Mouse (Mus musculus): ENCODE measurements at regions not wholly inside any gene's neighbourhood (a gene's known extent, or its start where the extent isn't known, plus 50 kb on each side); places are given as distances from the start of the nearest gene placed in this dataset.

- H3K4me2 ChIP-seq (ENCODE audit: low read depth, low read length): no peak overlapping the region
- no peak overlapping the region for H3K4me3 ChIP-seq (ENCODE audit: low read depth, low read length)
- no peak overlapping the region for H3K9ac ChIP-seq (ENCODE audit: low read depth, low read length)
- WGBS (ENCODE audit: insufficient replicate concordance): 33% methylated on average over 4 of the region's 4 CpGs
- peak; percentile 78 for ATAC-seq (ENCODE audit: low read depth)
- no peaks in the 10 kb centered on the region for H3K4me1 ChIP-seq (ENCODE audit: control insufficient read depth, low read depth, low read length)
- no peaks in the 10 kb centered on the region for H3K36me3 ChIP-seq (ENCODE audit: control insufficient read depth, insufficient read depth)
- no peak overlapping the region for H3K27ac ChIP-seq (ENCODE audit: low read length)
- no peaks in the 10 kb centered on the region for H3K27me3 ChIP-seq (ENCODE audit: control insufficient read depth, insufficient read depth, low read depth, low read length)
- no peaks in the 10 kb centered on the region for H3K9me3 ChIP-seq (replicated peaks; ENCODE audit: control insufficient read depth, low read length)
These were observed 122.5 kb upstream of the Maf start for GRCm38 (mm10) chr8:115830012-115830662.

- Histone ChIP-seq H3K4me2 (ENCODE audit: low read depth, low read length) (no peak overlapping the region), H3K36me3 (ENCODE audit: control insufficient read depth, insufficient read depth) (no peaks in the 10 kb centered on the region), H3K4me1 (ENCODE audit: control insufficient read depth, low read depth, low read length) (no peaks in the 10 kb centered on the region), H3K9me3 (replicated peaks; ENCODE audit: control insufficient read depth, low read length) (no peaks in the 10 kb centered on the region), H3K4me3 (ENCODE audit: low read depth, low read length) (no peak overlapping the region), H3K9ac (ENCODE audit: low read depth, low read length) (no peak overlapping the region), H3K27me3 (ENCODE audit: control insufficient read depth, insufficient read depth, low read depth, low read length) (no peaks in the 10 kb centered on the region), H3K27ac (ENCODE audit: low read length) (no peak overlapping the region)
- 23% methylated on average over 3 of the region's 3 CpGs for WGBS (ENCODE audit: insufficient replicate concordance)
- ATAC-seq (ENCODE audit: low read depth): no peak
These were observed 118.9 kb upstream of the Maf start for GRCm38 (mm10) chr8:115826516-115826915.

- Histone ChIP-seq H3K4me2 (ENCODE audit: low read depth, low read length) (no peak overlapping the region), H3K27ac (ENCODE audit: low read length) (no peak overlapping the region), H3K9ac (ENCODE audit: low read depth, low read length) (no peak overlapping the region), H3K36me3 (ENCODE audit: control insufficient read depth, insufficient read depth) (no peaks in the 10 kb centered on the region), H3K4me1 (ENCODE audit: control insufficient read depth, low read depth, low read length) (no peaks in the 10 kb centered on the region), H3K9me3 (replicated peaks; ENCODE audit: control insufficient read depth, low read length) (no peaks in the 10 kb centered on the region), H3K4me3 (ENCODE audit: low read depth, low read length) (no peak overlapping the region), H3K27me3 (ENCODE audit: control insufficient read depth, insufficient read depth, low read depth, low read length) (no peaks in the 10 kb centered on the region)
- ATAC-seq (ENCODE audit: low read depth): no peak
- 42% methylated on average over 5 of the region's 5 CpGs for WGBS (ENCODE audit: insufficient replicate concordance)
These were observed 118.4 kb upstream of the Maf start for GRCm38 (mm10) chr8:115825899-115826502.

- Histone ChIP-seq H3K4me3 (ENCODE audit: low read depth, low read length) (no peak overlapping the region), H3K27ac (ENCODE audit: low read length) (no peak overlapping the region), H3K36me3 (ENCODE audit: control insufficient read depth, insufficient read depth) (no peaks in the 10 kb centered on the region), H3K9ac (ENCODE audit: low read depth, low read length) (no peak overlapping the region), H3K9me3 (replicated peaks; ENCODE audit: control insufficient read depth, low read length) (no peaks in the 10 kb centered on the region), H3K4me1 (ENCODE audit: control insufficient read depth, low read depth, low read length) (no peaks in the 10 kb centered on the region), H3K4me2 (ENCODE audit: low read depth, low read length) (no peak overlapping the region), H3K27me3 (ENCODE audit: control insufficient read depth, insufficient read depth, low read depth, low read length) (no peaks in the 10 kb centered on the region)
- WGBS (ENCODE audit: insufficient replicate concordance): 63% methylated on average over 6 of the region's 6 CpGs
- ATAC-seq (ENCODE audit: low read depth): no peak
These were observed 116.8 kb upstream of the Maf start for GRCm38 (mm10) chr8:115824478-115824785.

GRCm38 (mm10) chr8:115823673-115824477 lies 116.3 kb upstream of the Maf start:
- 66% methylated on average over 8 of the region's 8 CpGs for WGBS (ENCODE audit: insufficient replicate concordance)
- no peaks in the 10 kb centered on the region for H3K36me3 ChIP-seq (ENCODE audit: control insufficient read depth, insufficient read depth)
- no peak overlapping the region for H3K4me3 ChIP-seq (ENCODE audit: low read depth, low read length)
- H3K4me1 ChIP-seq (ENCODE audit: control insufficient read depth, low read depth, low read length): no peaks in the 10 kb centered on the region
- ATAC-seq (ENCODE audit: low read depth): no peak
- no peaks in the 10 kb centered on the region for H3K27me3 ChIP-seq (ENCODE audit: control insufficient read depth, insufficient read depth, low read depth, low read length)
- H3K4me2 ChIP-seq (ENCODE audit: low read depth, low read length): no peak overlapping the region
- H3K27ac ChIP-seq (ENCODE audit: low read length): no peak overlapping the region
- no peak overlapping the region for H3K9ac ChIP-seq (ENCODE audit: low read depth, low read length)
- no peaks in the 10 kb centered on the region for H3K9me3 ChIP-seq (replicated peaks; ENCODE audit: control insufficient read depth, low read length)

DNA sequence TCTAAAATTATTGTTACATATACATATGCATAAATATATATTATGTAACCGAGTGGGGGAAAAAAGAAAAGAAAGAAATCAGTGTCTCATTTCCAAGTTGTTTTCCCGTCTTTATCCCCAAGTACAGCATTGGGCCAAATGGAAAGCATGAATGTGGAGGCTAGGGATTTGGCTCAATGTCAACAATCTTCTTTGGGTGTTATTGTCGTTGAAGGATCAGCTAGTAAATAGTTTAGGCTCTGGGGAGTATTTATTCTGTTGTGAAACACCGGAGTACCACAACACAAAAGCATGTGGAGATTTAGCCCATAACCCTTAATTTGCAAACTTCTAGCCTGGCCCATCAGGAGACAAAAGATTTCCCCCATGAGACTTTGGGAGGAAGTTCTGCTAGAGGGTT lies 105.8 kb upstream of the Maf start:
- Histone ChIP-seq H3K4me2 (ENCODE audit: low read depth, low read length) (no peak overlapping the region), H3K36me3 (ENCODE audit: control insufficient read depth, insufficient read depth) (no peaks in the 10 kb centered on the region), H3K4me1 (ENCODE audit: control insufficient read depth, low read depth, low read length) (no peaks in the 10 kb centered on the region), H3K9ac (ENCODE audit: low read depth, low read length) (no peak overlapping the region), H3K27ac (ENCODE audit: low read length) (no peak overlapping the region), H3K27me3 (ENCODE audit: control insufficient read depth, insufficient read depth, low read depth, low read length) (no peaks in the 10 kb centered on the region), H3K9me3 (replicated peaks; ENCODE audit: control insufficient read depth, low read length) (no peaks in the 10 kb centered on the region), H3K4me3 (ENCODE audit: low read depth, low read length) (no peak overlapping the region)
- 54% methylated on average over 4 of the region's 4 CpGs for WGBS (ENCODE audit: insufficient replicate concordance)
- ATAC-seq (ENCODE audit: low read depth): no peak

- Histone ChIP-seq H3K27me3 (ENCODE audit: control insufficient read depth, insufficient read depth, low read depth, low read length) (no peaks in the 10 kb centered on the region), H3K9ac (ENCODE audit: low read depth, low read length) (no peak overlapping the region), H3K27ac (ENCODE audit: low read length) (no peak overlapping the region), H3K4me2 (ENCODE audit: low read depth, low read length) (no peak overlapping the region), H3K4me1 (ENCODE audit: control insufficient read depth, low read depth, low read length) (no peaks in the 10 kb centered on the region), H3K36me3 (ENCODE audit: control insufficient read depth, insufficient read depth) (no peaks in the 10 kb centered on the region), H3K9me3 (replicated peaks; ENCODE audit: control insufficient read depth, low read length) (no peaks in the 10 kb centered on the region), H3K4me3 (ENCODE audit: low read depth, low read length) (no peak overlapping the region)
- ATAC-seq (ENCODE audit: low read depth): no peak
- WGBS (ENCODE audit: insufficient replicate concordance): 59% methylated on average over 9 of the region's 9 CpGs
These were observed 99.0 kb upstream of the Maf start for GRCm38 (mm10) chr8:115806579-115806978.

DNA sequence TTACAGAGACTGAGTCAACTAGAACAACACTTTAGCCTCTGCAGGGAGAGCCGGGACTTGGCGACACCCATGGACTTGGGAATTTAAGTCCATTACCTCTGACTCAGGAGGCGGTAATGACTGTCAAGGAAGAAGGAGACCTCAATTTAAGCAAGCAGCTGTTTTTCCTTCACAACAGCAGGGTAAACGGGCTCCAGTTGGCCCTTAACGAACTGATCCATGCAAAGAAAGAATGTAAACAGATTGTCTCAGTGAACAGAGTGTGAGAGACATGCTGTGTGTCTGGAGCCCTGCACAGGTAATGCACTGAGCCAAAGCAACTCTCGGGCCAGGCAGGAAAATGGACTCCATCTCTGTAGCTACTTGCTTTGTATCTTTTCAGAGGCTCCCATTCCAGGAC lies 98.5 kb upstream of the Maf start:
- no peak overlapping the region for H3K4me3 ChIP-seq (ENCODE audit: low read depth, low read length)
- no peaks in the 10 kb centered on the region for H3K27me3 ChIP-seq (ENCODE audit: control insufficient read depth, insufficient read depth, low read depth, low read length)
- H3K9ac ChIP-seq (ENCODE audit: low read depth, low read length): no peak overlapping the region
- H3K4me1 ChIP-seq (ENCODE audit: control insufficient read depth, low read depth, low read length): no peaks in the 10 kb centered on the region
- no peaks in the 10 kb centered on the region for H3K9me3 ChIP-seq (replicated peaks; ENCODE audit: control insufficient read depth, low read length)
- no peak overlapping the region for H3K4me2 ChIP-seq (ENCODE audit: low read depth, low read length)
- no peaks in the 10 kb centered on the region for H3K36me3 ChIP-seq (ENCODE audit: control insufficient read depth, insufficient read depth)
- no peak for ATAC-seq (ENCODE audit: low read depth)
- WGBS (ENCODE audit: insufficient replicate concordance): 60% methylated on average over 6 of the region's 6 CpGs
- H3K27ac ChIP-seq (ENCODE audit: low read length): no peak overlapping the region

DNA sequence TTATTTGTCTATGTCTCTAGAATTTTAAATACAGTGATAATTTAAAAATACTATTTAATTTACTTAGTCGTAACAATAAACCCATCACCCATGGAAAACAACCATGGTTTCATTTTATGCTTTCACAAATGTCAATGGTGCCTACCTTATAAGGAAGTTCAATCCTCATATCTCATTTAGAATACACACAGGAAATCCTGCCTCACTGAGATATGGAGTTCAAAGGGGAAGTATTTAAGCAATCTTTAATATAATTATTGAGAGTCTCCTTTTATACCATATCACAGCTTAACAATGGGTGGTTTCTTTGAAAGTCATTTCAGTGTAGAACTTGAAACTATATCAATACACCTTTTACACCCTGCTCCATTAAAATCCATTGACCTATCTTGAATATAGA lies 86.0 kb upstream of the Maf start:
- Histone ChIP-seq H3K4me3 (ENCODE audit: low read depth, low read length) (no peak overlapping the region), H3K4me2 (ENCODE audit: low read depth, low read length) (no peak overlapping the region), H3K36me3 (ENCODE audit: control insufficient read depth, insufficient read depth) (no peaks in the 10 kb centered on the region), H3K27ac (ENCODE audit: low read length) (no peak overlapping the region), H3K27me3 (ENCODE audit: control insufficient read depth, insufficient read depth, low read depth, low read length) (no peaks in the 10 kb centered on the region), H3K4me1 (ENCODE audit: control insufficient read depth, low read depth, low read length) (no peaks in the 10 kb centered on the region), H3K9ac (ENCODE audit: low read depth, low read length) (no peak overlapping the region), H3K9me3 (replicated peaks; ENCODE audit: control insufficient read depth, low read length) (no peaks in the 10 kb centered on the region)
- 33% methylated on average over 1 of the region's 1 CpGs for WGBS (ENCODE audit: insufficient replicate concordance)
- no peak for ATAC-seq (ENCODE audit: low read depth)

Measured in liver, embryonic 16.5 days (tissue).